Comparison of ENCODE assay signal across 15 mouse cellular contexts in genomic region chr4:156082621-156083234, GRCm38 (mm10). TPM values are rescaled to one million over a fixed set of nuclear protein-coding genes. Genes with fewer than 3 reads are reported as not detected.
DNase-seq lines count a peak whose midpoint lies in the region; ATAC-seq and TF ChIP-seq lines count a peak whose summit lies in the region.
"Had no signal": no experiment of that assay in that cellular context is flagged by ENCODE, and none has a peak within 500 bp of the region (broad histone marks: within the 10 kb centered on the region; RNA-seq: fewer than 3 reads in every experiment).

No protein-coding gene starts in this region.

- 33% methylated on average over 4 of the region's 4 CpGs for WGBS in lung, embryonic 14.5 days
- WGBS in embryonic facial prominence, embryonic 12.5 days = 55% methylated on average over 4 of the region's 4 CpGs
- 28% methylated on average over 4 of the region's 4 CpGs for WGBS in kidney, embryonic 14.5 days
- WGBS in stomach, embryonic 14.5 days = 37% methylated on average over 4 of the region's 4 CpGs

- peak overlapping the region; percentile 36 for H3K4me2 ChIP-seq in lung, embryonic 14.5 days
- H3K4me2 ChIP-seq in embryonic facial prominence, embryonic 12.5 days (replicated peaks) = no peak overlapping the region
- H3K4me2 ChIP-seq in kidney, embryonic 14.5 days (replicated peaks; ENCODE audit: low read depth, low read length) = peak overlapping the region; percentile 35
- H3K4me2 ChIP-seq in stomach, embryonic 14.5 days (replicated peaks; ENCODE audit: low read depth, low read length) = peak overlapping the region; percentile 6; the same call in 1 of the 2 replicates
- H3K4me2 ChIP-seq: forebrain, embryonic 12.5 days; limb, embryonic 15.5 days; midbrain, embryonic 12.5 days had no signal

- H3K27ac ChIP-seq in lung, embryonic 14.5 days (ENCODE audit: low read depth) = peak overlapping the region; percentile 89; the same call in 1 of the 2 replicates
- H3K27ac ChIP-seq in embryonic facial prominence, embryonic 12.5 days = peak overlapping the region; percentile 65; the same call in 1 of the 2 replicates
- H3K27ac ChIP-seq in kidney, embryonic 14.5 days (ENCODE audit: low read depth, low read length) = peak overlapping the region; percentile 83
- H3K27ac ChIP-seq in stomach, embryonic 14.5 days (ENCODE audit: low read length) = peak overlapping the region; percentile 69; the same call in 1 of the 2 replicates
- H3K27ac ChIP-seq: forebrain, embryonic 12.5 days; limb, embryonic 15.5 days; midbrain, embryonic 12.5 days had no signal

- H3K4me1 ChIP-seq in lung, embryonic 14.5 days (ENCODE audit: insufficient read depth) = peaks cover 4% of the 10 kb centered on the region; the same call in 1 of the 2 replicates
- peaks cover 17% of the 10 kb centered on the region for H3K4me1 ChIP-seq in embryonic facial prominence, embryonic 12.5 days
- H3K4me1 ChIP-seq in kidney, embryonic 14.5 days (ENCODE audit: control insufficient read depth, insufficient read depth, low read length) = 0 out of 2 replicates have a peak, but pooled peaks cover 18% of the 10 kb centered on the region
- H3K4me1 ChIP-seq in stomach, embryonic 14.5 days (ENCODE audit: control insufficient read depth, insufficient read depth, low read length) = peaks cover 7% of the 10 kb centered on the region; the same call in 1 of the 2 replicates

- H3K4me3 ChIP-seq in lung, embryonic 14.5 days (ENCODE audit: low read depth, low read length) = no peak overlapping the region
- H3K4me3 ChIP-seq in embryonic facial prominence, embryonic 12.5 days = no peak overlapping the region
- peak overlapping the region; percentile 22 for H3K4me3 ChIP-seq in kidney, embryonic 14.5 days (ENCODE audit: low read length)
- H3K4me3 ChIP-seq in stomach, embryonic 14.5 days (ENCODE audit: low read depth, low read length) = no peak overlapping the region
- H3K4me3 ChIP-seq: forebrain, embryonic 12.5 days; limb, embryonic 15.5 days; midbrain, embryonic 12.5 days had no signal

- H3K27me3 ChIP-seq in lung, embryonic 14.5 days (ENCODE audit: insufficient read depth, low read length) = peaks cover 4% of the 10 kb centered on the region; the same call in 1 of the 2 replicates
- peaks cover 5% of the 10 kb centered on the region for H3K27me3 ChIP-seq in embryonic facial prominence, embryonic 12.5 days
- H3K27me3 ChIP-seq in kidney, embryonic 14.5 days (ENCODE audit: control insufficient read depth, insufficient read depth, low read length) = 0 out of 2 replicates have a peak, but pooled peaks cover 6% of the 10 kb centered on the region
- peaks cover 5% of the 10 kb centered on the region for H3K27me3 ChIP-seq in stomach, embryonic 14.5 days (ENCODE audit: control insufficient read depth, insufficient read depth, low read length)

- no peaks in the 10 kb centered on the region for H3K36me3 ChIP-seq in lung, embryonic 14.5 days (ENCODE audit: insufficient read depth)
- H3K36me3 ChIP-seq in embryonic facial prominence, embryonic 12.5 days = no peaks in the 10 kb centered on the region
- H3K36me3 ChIP-seq in kidney, embryonic 14.5 days (ENCODE audit: control insufficient read depth, insufficient read depth, low read length) = no peaks in the 10 kb centered on the region
- no peaks in the 10 kb centered on the region for H3K36me3 ChIP-seq in stomach, embryonic 14.5 days (ENCODE audit: control insufficient read depth, insufficient read depth, low read length)
- H3K36me3 ChIP-seq: forebrain, embryonic 12.5 days; limb, embryonic 15.5 days; midbrain, embryonic 12.5 days had no signal

- no peak for DNase-seq in lung, embryonic 14.5 days
- DNase-seq in lung, postnatal 36 days = no peak
- DNase-seq in adrenal gland, adult (ENCODE audit: inconsistent age in 2 of 2, low spot score in 1 of 2) = no peak
- no peak for DNase-seq in ovary, postnatal 10 days (ENCODE audit: low spot score)
- DNase-seq in layer of hippocampus, adult 9-10 months (ENCODE audit: low spot score) = no peak
- DNase-seq: embryo, embryonic 11 days; gastrocnemius, postnatal 10 days; layer of hippocampus, postnatal 36 days had no signal

- no peak for TF ChIP-seq CTCF in lung, embryonic 14.5 days (IDR thresholded peaks at IDR 0.05; ENCODE audit: low read depth)

- H3K9ac ChIP-seq in lung, embryonic 14.5 days = no peak overlapping the region
- H3K9ac ChIP-seq in embryonic facial prominence, embryonic 12.5 days = no peak overlapping the region
- no peak overlapping the region for H3K9ac ChIP-seq in kidney, embryonic 14.5 days (ENCODE audit: low read depth, low read length)
- H3K9ac ChIP-seq in stomach, embryonic 14.5 days (replicated peaks; ENCODE audit: low read depth, low read length) = no peak overlapping the region
- H3K9ac ChIP-seq: forebrain, embryonic 12.5 days; limb, embryonic 15.5 days; midbrain, embryonic 12.5 days had no signal

- no peaks in the 10 kb centered on the region for H3K9me3 ChIP-seq in lung, embryonic 14.5 days (ENCODE audit: low read depth, low read length)
- H3K9me3 ChIP-seq in embryonic facial prominence, embryonic 12.5 days = no peaks in the 10 kb centered on the region
- no peaks in the 10 kb centered on the region for H3K9me3 ChIP-seq in kidney, embryonic 14.5 days (ENCODE audit: control insufficient read depth, low read length)
- H3K9me3 ChIP-seq in stomach, embryonic 14.5 days (ENCODE audit: control insufficient read depth, low read depth, low read length) = no peaks in the 10 kb centered on the region
- H3K9me3 ChIP-seq: forebrain, embryonic 12.5 days; limb, embryonic 15.5 days; midbrain, embryonic 12.5 days had no signal

- ATAC-seq in lung, embryonic 14.5 days (ENCODE audit: insufficient read depth) = no peak
- ATAC-seq in embryonic facial prominence, embryonic 12.5 days (ENCODE audit: insufficient number of reproducible peaks, insufficient read depth, low FRiP score, low TSS enrichment) = no peak
- ATAC-seq in kidney, embryonic 14.5 days (ENCODE audit: low FRiP score, low TSS enrichment) = no peak; the same call in 1 of the 2 replicates
- no peak for ATAC-seq in stomach, embryonic 14.5 days (ENCODE audit: insufficient number of reproducible peaks, insufficient read depth, low FRiP score, low read depth)
- ATAC-seq: hindbrain, embryonic 16.5 days had no signal

RNA-seq across cellular contexts. Expression of gene Ttll10, which starts 23.5 kb away (rescaled TPM):
- 2.1 and 3.0 TPM in 2 replicates for polyA plus RNA-seq in lung, embryonic 14.5 days (2014; fragmentation: Nextera tagmentation; extraction: Ambion mirVana)
- 1.0 and 1.5 TPM in 2 replicates for polyA plus RNA-seq in embryonic facial prominence, embryonic 12.5 days (2016; fragmentation: Nextera tagmentation; extraction: Ambion mirVana)
- polyA plus RNA-seq in kidney, embryonic 14.5 days (2014; fragmentation: Nextera tagmentation; extraction: Ambion mirVana) = 3.5 and 6.0 TPM in 2 replicates
- 6.0 and 6.2 TPM in 2 replicates for polyA plus RNA-seq in stomach, embryonic 14.5 days (2014; fragmentation: Nextera tagmentation; extraction: Ambion mirVana)
- polyA plus RNA-seq: hindbrain, embryonic 16.5 days; midbrain, embryonic 12.5 days had no signal

RNA-seq across cellular contexts. Expression of gene 9430015G10Rik, which starts 27.1 kb away (rescaled TPM):
- polyA plus RNA-seq in lung, embryonic 14.5 days (2014; fragmentation: Nextera tagmentation; extraction: Ambion mirVana) = 49.4 and 55.7 TPM in 2 replicates
- 54.8 and 55.5 TPM in 2 replicates for polyA plus RNA-seq in embryonic facial prominence, embryonic 12.5 days (2016; fragmentation: Nextera tagmentation; extraction: Ambion mirVana)
- 30.2 and 47.3 TPM in 2 replicates for polyA plus RNA-seq in kidney, embryonic 14.5 days (2014; fragmentation: Nextera tagmentation; extraction: Ambion mirVana)
- 35.9 and 38.4 TPM in 2 replicates for polyA plus RNA-seq in stomach, embryonic 14.5 days (2014; fragmentation: Nextera tagmentation; extraction: Ambion mirVana)

RNA-seq across cellular contexts. Expression of gene Rnf223, which starts 47.6 kb away (rescaled TPM):
- 0.43 and 0.72 TPM in 2 replicates for polyA plus RNA-seq in lung, embryonic 14.5 days (2014; fragmentation: Nextera tagmentation; extraction: Ambion mirVana)
- 0.43 and 0.61 TPM in 2 replicates for polyA plus RNA-seq in embryonic facial prominence, embryonic 12.5 days (2016; fragmentation: Nextera tagmentation; extraction: Ambion mirVana)
- polyA plus RNA-seq in kidney, embryonic 14.5 days (2014; fragmentation: Nextera tagmentation; extraction: Ambion mirVana) = 0.35 and 0.57 TPM in 2 replicates
- 0.19 and 0.45 TPM in 2 replicates for polyA plus RNA-seq in stomach, embryonic 14.5 days (2014; fragmentation: Nextera tagmentation; extraction: Ambion mirVana)

RNA-seq across cellular contexts. Expression of gene Tnfrsf18, which starts 56.8 kb away (rescaled TPM):
- 1.3 TPM in 2 replicates for polyA plus RNA-seq in lung, embryonic 14.5 days (2014; fragmentation: Nextera tagmentation; extraction: Ambion mirVana)
- polyA plus RNA-seq in embryonic facial prominence, embryonic 12.5 days (2016; fragmentation: Nextera tagmentation; extraction: Ambion mirVana) = 1.9 and 2.3 TPM in 2 replicates
- polyA plus RNA-seq in kidney, embryonic 14.5 days (2014; fragmentation: Nextera tagmentation; extraction: Ambion mirVana) = 2.3 and 2.8 TPM in 2 replicates
- polyA plus RNA-seq in stomach, embryonic 14.5 days (2014; fragmentation: Nextera tagmentation; extraction: Ambion mirVana) = 2.7 and 3.2 TPM in 2 replicates
